Mouse (Mus musculus) lung, postnatal 0 days (tissue): ENCODE measurements around the gene Ccdc91.

ENCODE experiments used
- CTCF ChIP-seq: IDR thresholded peaks from 2 replicates; pipeline ENCODE4 v1.5.1; 2016; ENCODE audit warnings: antibody characterized with exemption, mild to moderate bottlenecking
- EP300 ChIP-seq: IDR thresholded peaks from 2 replicates; pipeline ENCODE4 v1.6.1; 2016; ENCODE audit warnings: antibody characterized with exemption, mild to moderate bottlenecking, control low read depth

DNA sequence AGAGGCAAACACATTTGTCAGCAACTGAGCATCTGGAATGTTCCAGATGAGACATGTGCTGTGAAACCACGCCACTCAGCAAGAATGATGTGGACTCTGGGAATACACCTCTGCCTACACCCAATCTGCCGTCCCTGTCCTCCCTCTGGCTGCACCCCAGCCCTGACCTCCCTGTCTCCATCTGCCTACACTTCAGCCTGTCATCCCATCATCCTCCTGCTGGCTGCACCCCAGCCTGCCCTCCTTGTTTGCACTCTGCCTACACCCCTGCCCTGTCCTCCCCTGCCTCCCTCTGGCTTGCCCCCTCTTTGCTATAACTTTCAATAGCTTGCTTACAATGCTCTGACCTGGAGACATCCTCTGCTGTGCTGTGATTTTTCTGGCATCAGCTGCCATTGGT is 196.9 kb downstream of the Ccdc91 start:
- TF ChIP-seq CTCF: no peak
- TF ChIP-seq EP300: no peak
